In genomic region chr15:8789000-8789399, GRCm38 (mm10) we compare ENCODE assay signal across 30 mouse cellular contexts.
DNase-seq lines count a peak whose midpoint lies in the region; ATAC-seq and TF ChIP-seq lines count a peak whose summit lies in the region.
"Had no signal": no experiment of that assay in that cellular context is flagged by ENCODE, and none has a peak within 500 bp of the region (broad histone marks: within the 10 kb centered on the region; RNA-seq: fewer than 3 reads in every experiment).

No protein-coding gene starts in this region.

- no peak overlapping the region for H3K9ac ChIP-seq in embryonic facial prominence, embryonic 14.5 days (ENCODE audit: low read depth, low read length)
- H3K9ac ChIP-seq in hindbrain, postnatal 0 days (replicated peaks; ENCODE audit: low read length): no peak overlapping the region
- no peak overlapping the region for H3K9ac ChIP-seq in hindbrain, embryonic 13.5 days
- no peak overlapping the region for H3K9ac ChIP-seq in midbrain, embryonic 15.5 days
- no peak overlapping the region for H3K9ac ChIP-seq in forebrain, postnatal 0 days
- H3K9ac ChIP-seq: embryonic facial prominence, embryonic 13.5 days; heart, embryonic 13.5 days; liver, embryonic 12.5 days; liver, postnatal 0 days; stomach, embryonic 15.5 days had no signal

- no peak overlapping the region for H3K27ac ChIP-seq in embryonic facial prominence, embryonic 14.5 days (replicated peaks; ENCODE audit: low read depth, low read length)
- H3K27ac ChIP-seq in embryonic facial prominence, embryonic 10.5 days (replicated peaks): no peak overlapping the region
- H3K27ac ChIP-seq in hindbrain, postnatal 0 days: no peak overlapping the region
- no peak overlapping the region for H3K27ac ChIP-seq in hindbrain, embryonic 13.5 days
- H3K27ac ChIP-seq in midbrain, embryonic 10.5 days (replicated peaks): 0 out of 2 replicates have a peak overlapping the region, but pooled peaks have one; percentile 19
- H3K27ac ChIP-seq in midbrain, embryonic 15.5 days: no peak overlapping the region
- H3K27ac ChIP-seq in forebrain, postnatal 0 days (ENCODE audit: low read depth, low read length): no peak overlapping the region
- H3K27ac ChIP-seq: embryonic facial prominence, embryonic 13.5 days; gastrocnemius, adult 2 months; heart, adult 2 months; heart, embryonic 13.5 days; liver, embryonic 12.5 days; stomach, embryonic 15.5 days had no signal

- 52% methylated on average over 6 of the region's 6 CpGs for WGBS in embryonic facial prominence, embryonic 14.5 days
- WGBS in embryonic facial prominence, embryonic 10.5 days: 67% methylated on average over 6 of the region's 6 CpGs
- WGBS in hindbrain, postnatal 0 days: 39% methylated on average over 6 of the region's 6 CpGs
- 70% methylated on average over 6 of the region's 6 CpGs for WGBS in hindbrain, embryonic 13.5 days
- WGBS in midbrain, embryonic 10.5 days: 47% methylated on average over 6 of the region's 6 CpGs
- 39% methylated on average over 6 of the region's 6 CpGs for WGBS in midbrain, embryonic 15.5 days
- whole genome bisulfite sequencing in forebrain, postnatal 0 days: 21% methylated on average over 6 of the region's 6 CpGs

- no peak overlapping the region for H3K4me2 ChIP-seq in embryonic facial prominence, embryonic 14.5 days (ENCODE audit: low read depth, low read length)
- no peak overlapping the region for H3K4me2 ChIP-seq in hindbrain, postnatal 0 days (ENCODE audit: low read depth, low read length)
- H3K4me2 ChIP-seq in hindbrain, embryonic 13.5 days: no peak overlapping the region
- no peak overlapping the region for H3K4me2 ChIP-seq in midbrain, embryonic 15.5 days
- no peak overlapping the region for H3K4me2 ChIP-seq in forebrain, postnatal 0 days (ENCODE audit: low read depth)
- H3K4me2 ChIP-seq: embryonic facial prominence, embryonic 13.5 days; heart, embryonic 13.5 days; liver, embryonic 12.5 days; stomach, embryonic 15.5 days had no signal

- no peaks in the 10 kb centered on the region for H3K27me3 ChIP-seq in embryonic facial prominence, embryonic 14.5 days (replicated peaks; ENCODE audit: control insufficient read depth, insufficient read depth, low read length)
- no peaks in the 10 kb centered on the region for H3K27me3 ChIP-seq in embryonic facial prominence, embryonic 10.5 days (replicated peaks; ENCODE audit: low read depth, poor library complexity, severe bottlenecking)
- no peaks in the 10 kb centered on the region for H3K27me3 ChIP-seq in hindbrain, postnatal 0 days (ENCODE audit: insufficient read depth, low read length)
- H3K27me3 ChIP-seq in hindbrain, embryonic 13.5 days: no peaks in the 10 kb centered on the region
- H3K27me3 ChIP-seq in midbrain, embryonic 10.5 days (ENCODE audit: low read depth, poor library complexity, severe bottlenecking): no peaks in the 10 kb centered on the region
- H3K27me3 ChIP-seq in midbrain, embryonic 15.5 days (replicated peaks): no peaks in the 10 kb centered on the region
- no peaks in the 10 kb centered on the region for H3K27me3 ChIP-seq in forebrain, postnatal 0 days (ENCODE audit: insufficient read depth, low read length)
- H3K27me3 ChIP-seq: CH12.LX; embryonic facial prominence, embryonic 13.5 days; heart, embryonic 13.5 days; liver, embryonic 12.5 days; stomach, embryonic 15.5 days had no signal

- 0 out of 2 replicates have a peak, but pooled peaks cover under 1% of the 10 kb centered on the region for H3K9me3 ChIP-seq in embryonic facial prominence, embryonic 14.5 days (ENCODE audit: control insufficient read depth, low read length)
- H3K9me3 ChIP-seq in embryonic facial prominence, embryonic 10.5 days: no peaks in the 10 kb centered on the region
- no peaks in the 10 kb centered on the region for H3K9me3 ChIP-seq in hindbrain, postnatal 0 days (ENCODE audit: low read length)
- H3K9me3 ChIP-seq in hindbrain, embryonic 13.5 days: no peaks in the 10 kb centered on the region
- H3K9me3 ChIP-seq in midbrain, embryonic 10.5 days (replicated peaks): no peaks in the 10 kb centered on the region
- no peaks in the 10 kb centered on the region for H3K9me3 ChIP-seq in midbrain, embryonic 15.5 days
- H3K9me3 ChIP-seq in forebrain, postnatal 0 days (ENCODE audit: low read length): no peaks in the 10 kb centered on the region
- H3K9me3 ChIP-seq: embryonic facial prominence, embryonic 13.5 days; liver, embryonic 12.5 days; stomach, embryonic 15.5 days had no signal

- no peak for ATAC-seq in embryonic facial prominence, embryonic 14.5 days (ENCODE audit: low read depth)
- no peak for ATAC-seq in hindbrain, postnatal 0 days
- no peak for ATAC-seq in hindbrain, embryonic 13.5 days (ENCODE audit: low FRiP score)
- no peak for ATAC-seq in midbrain, embryonic 15.5 days (replicated peaks)
- ATAC-seq in forebrain, postnatal 0 days: peak; percentile 51
- ATAC-seq in activated CD4-positive, CD25-positive, alpha-beta regulatory T cell, adult 4 months: no peak
- ATAC-seq: intestine, postnatal 0 days; liver, embryonic 12.5 days; liver, postnatal 0 days had no signal

- H3K36me3 ChIP-seq in embryonic facial prominence, embryonic 14.5 days (ENCODE audit: control insufficient read depth, insufficient read depth, low read length): no peaks in the 10 kb centered on the region
- H3K36me3 ChIP-seq in embryonic facial prominence, embryonic 10.5 days (replicated peaks): no peaks in the 10 kb centered on the region
- H3K36me3 ChIP-seq in hindbrain, postnatal 0 days (ENCODE audit: insufficient read depth, low read length): no peaks in the 10 kb centered on the region
- no peaks in the 10 kb centered on the region for H3K36me3 ChIP-seq in hindbrain, embryonic 13.5 days
- no peaks in the 10 kb centered on the region for H3K36me3 ChIP-seq in midbrain, embryonic 10.5 days
- no peaks in the 10 kb centered on the region for H3K36me3 ChIP-seq in midbrain, embryonic 15.5 days (replicated peaks)
- no peaks in the 10 kb centered on the region for H3K36me3 ChIP-seq in forebrain, postnatal 0 days (ENCODE audit: insufficient read depth)
- H3K36me3 ChIP-seq: embryonic facial prominence, embryonic 13.5 days; heart, embryonic 13.5 days; liver, embryonic 12.5 days; stomach, embryonic 15.5 days had no signal

- no peaks in the 10 kb centered on the region for H3K4me1 ChIP-seq in embryonic facial prominence, embryonic 14.5 days (ENCODE audit: control insufficient read depth, insufficient read depth, low read length)
- H3K4me1 ChIP-seq in embryonic facial prominence, embryonic 10.5 days: no peaks in the 10 kb centered on the region
- no peaks in the 10 kb centered on the region for H3K4me1 ChIP-seq in hindbrain, postnatal 0 days (ENCODE audit: insufficient read depth, low read length)
- H3K4me1 ChIP-seq in hindbrain, embryonic 13.5 days (replicated peaks): peaks cover 9% of the 10 kb centered on the region
- H3K4me1 ChIP-seq in midbrain, embryonic 10.5 days: peaks cover 3% of the 10 kb centered on the region; the same call in 1 of the 2 replicates
- no peaks in the 10 kb centered on the region for H3K4me1 ChIP-seq in midbrain, embryonic 15.5 days
- H3K4me1 ChIP-seq in forebrain, postnatal 0 days (ENCODE audit: insufficient read depth): no peaks in the 10 kb centered on the region
- H3K4me1 ChIP-seq: embryonic facial prominence, embryonic 13.5 days; heart, embryonic 13.5 days; liver, embryonic 12.5 days; stomach, embryonic 15.5 days had no signal

- peak; percentile 28 for DNase-seq in embryonic facial prominence, embryonic 14.5 days (ENCODE audit: low spot score)
- no peak for DNase-seq in embryonic facial prominence, embryonic 10.5 days (ENCODE audit: low spot score)
- peak; percentile 15 for DNase-seq in hindbrain, postnatal 0 days (ENCODE audit: low spot score)
- DNase-seq in midbrain, embryonic 10.5 days (ENCODE audit: low spot score): no peak
- peak; percentile 47 for DNase-seq in forebrain, postnatal 0 days
- DNase-seq: adrenal gland, postnatal 10 days; cerebellum, adult 11 months; cerebellum, adult 9-10 months; cerebellum, postnatal 36 days; embryo, embryonic 11 days; gastrocnemius, adult 2 months; gastrocnemius, postnatal 36 days; heart, adult 2 months; heart, postnatal 10 days; kidney, adult 9 months; kidney, postnatal 10 days; layer of hippocampus, postnatal 36 days; left cerebral cortex, postnatal 4 days; liver, postnatal 0 days; right cerebral cortex, postnatal 25 days had no signal

- TF ChIP-seq CTCF in hindbrain, postnatal 0 days (IDR thresholded peaks at IDR 0.05; ENCODE audit: low read depth): no peak
- no peak for TF ChIP-seq CTCF in forebrain, postnatal 0 days (IDR thresholded peaks at IDR 0.05; ENCODE audit: low read depth)

- no peak overlapping the region for H3K4me3 ChIP-seq in embryonic facial prominence, embryonic 14.5 days (ENCODE audit: low read depth, low read length)
- H3K4me3 ChIP-seq in embryonic facial prominence, embryonic 10.5 days: no peak overlapping the region
- no peak overlapping the region for H3K4me3 ChIP-seq in hindbrain, postnatal 0 days (ENCODE audit: low read length)
- no peak overlapping the region for H3K4me3 ChIP-seq in hindbrain, embryonic 13.5 days
- H3K4me3 ChIP-seq in midbrain, embryonic 10.5 days: no peak overlapping the region
- no peak overlapping the region for H3K4me3 ChIP-seq in midbrain, embryonic 15.5 days
- H3K4me3 ChIP-seq in forebrain, postnatal 0 days (ENCODE audit: low read depth, low read length): no peak overlapping the region
- H3K4me3 ChIP-seq: embryonic facial prominence, embryonic 13.5 days; erythroblast, embryonic 14.5 days; gastrocnemius, adult 2 months; heart, adult 2 months; heart, embryonic 13.5 days; liver, embryonic 12.5 days; stomach, embryonic 15.5 days had no signal

Comparison
In these comparisons a context has a peak if more than half of its experiments do, and no peak if none do; other contexts are left out.
1. DNase-seq: peak in embryonic facial prominence, embryonic 14.5 days (single experiment), hindbrain, postnatal 0 days (single experiment) and forebrain, postnatal 0 days (single experiment); none in embryonic facial prominence, embryonic 10.5 days (single experiment) and midbrain, embryonic 10.5 days (single experiment).